Mouse (Mus musculus) embryonic fibroblast, embryonic 13.5 days (primary cell): ENCODE measurements around the gene Slamf9. TPM values are rescaled to one million over a fixed set of nuclear protein-coding genes. Genes with fewer than 3 reads are reported as not detected.

ENCODE experiments used
- H3K27ac ChIP-seq: 2 replicates; pipeline ENCODE4 v1.5.1; 2012; ENCODE audit warnings: low read length, control low read depth, inconsistent platforms; ENCODE audit not compliant: insufficient read depth
- H3K4me1 ChIP-seq: 2 replicates; pipeline ENCODE4 v1.6.1; 2011; ENCODE audit warnings: low read length; ENCODE audit not compliant: control insufficient read depth, insufficient read depth
- H3K4me3 ChIP-seq: 2 replicates; pipeline ENCODE4 v1.5.1; 2011; ENCODE audit warnings: mild to moderate bottlenecking, control low read depth, low read length; ENCODE audit not compliant: insufficient read depth
- CTCF ChIP-seq: IDR thresholded peaks from 2 replicates; pipeline ENCODE4 v1.5.1; 2011; ENCODE audit warnings: mild to moderate bottlenecking, control low read depth, low read length, moderate library complexity, borderline replicate concordance; ENCODE audit not compliant: insufficient read depth
- POLR2A ChIP-seq: IDR thresholded peaks from 2 replicates; pipeline ENCODE4 v1.6.1; 2011; ENCODE audit warnings: low read depth, mild to moderate bottlenecking, control low read depth, low read length, moderate library complexity
- polyA plus RNA-seq: library from polyadenylated mRNA; stranded (reverse); fragments of >200 nt; gene quantifications from 2 replicates; pipeline ENCODE4 v1.2.4, GENCODE M21; 2011; ENCODE audit warnings: low read depth; ENCODE audit not compliant: missing spikeins, insufficient read length

Slamf9 gene
- polyA plus RNA-seq, 1 experiment: 2.5 TPM

DNA sequence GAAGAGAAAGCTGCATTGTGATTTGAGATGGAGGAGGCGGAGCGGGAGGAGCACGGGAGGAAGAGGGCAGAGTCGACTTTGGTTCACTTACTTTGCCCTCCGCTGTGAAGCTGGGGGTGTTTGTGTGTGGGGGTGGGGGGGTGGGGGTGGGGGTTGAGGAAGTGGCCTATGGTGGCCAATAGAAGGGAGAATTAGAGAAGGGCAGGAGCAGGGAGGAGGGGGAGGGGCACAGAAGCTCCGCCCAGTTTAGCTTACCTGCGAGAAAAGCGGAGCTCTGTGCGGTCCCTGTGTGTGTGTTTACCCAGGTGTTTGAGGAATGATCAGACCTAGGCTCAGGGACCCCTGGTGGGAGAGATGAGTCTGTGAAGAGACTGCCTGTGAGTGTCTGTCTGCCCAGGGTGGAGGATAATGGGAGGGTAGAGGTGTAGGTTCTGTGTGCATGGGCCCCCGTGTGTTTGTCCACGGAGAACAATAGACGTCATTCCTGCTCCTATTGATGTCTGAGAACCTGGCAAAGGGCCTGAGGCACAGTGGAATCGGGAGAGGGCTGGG, 35.3 kb downstream of the Slamf9 start:
- Histone ChIP-seq H3K27ac (no peak overlapping the region), H3K4me3 (no peak overlapping the region), H3K4me1 (no peaks in the 10 kb centered on the region)
- no peak for TF ChIP-seq POLR2A
- no peak for TF ChIP-seq CTCF

DNA sequence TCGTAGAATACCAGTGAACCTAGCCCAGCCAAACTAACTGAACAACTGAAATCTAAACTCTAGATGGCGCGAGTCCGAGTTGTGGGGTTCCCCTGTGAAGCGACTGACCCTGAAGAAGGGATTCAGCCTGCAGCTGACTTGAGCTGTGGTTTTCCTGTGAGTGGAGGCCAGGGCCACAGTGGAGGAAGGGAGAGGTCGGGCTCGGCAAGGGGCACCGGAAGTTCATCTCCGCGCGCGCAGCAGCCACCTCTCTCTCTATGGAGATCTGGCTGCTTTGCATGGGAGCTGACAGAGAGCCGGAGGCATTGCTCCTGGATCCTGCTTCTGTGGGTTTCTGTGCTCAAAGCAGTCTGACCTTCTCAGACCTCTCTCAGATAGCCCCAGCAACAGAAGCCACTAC, 37.8 kb downstream of the Slamf9 start:
- TF ChIP-seq CTCF (no peak), POLR2A (no peak)
- Histone ChIP-seq H3K4me1 (no peaks in the 10 kb centered on the region), H3K4me3 (no peak overlapping the region), H3K27ac (no peak overlapping the region)

GRCm38 (mm10) chr1:172513525-172514212, 38.5 kb downstream of the Slamf9 start:
- no peak for TF ChIP-seq CTCF
- TF ChIP-seq POLR2A: no peak
- Histone ChIP-seq H3K27ac (no peak overlapping the region), H3K4me3 (no peak overlapping the region), H3K4me1 (no peaks in the 10 kb centered on the region)

DNA sequence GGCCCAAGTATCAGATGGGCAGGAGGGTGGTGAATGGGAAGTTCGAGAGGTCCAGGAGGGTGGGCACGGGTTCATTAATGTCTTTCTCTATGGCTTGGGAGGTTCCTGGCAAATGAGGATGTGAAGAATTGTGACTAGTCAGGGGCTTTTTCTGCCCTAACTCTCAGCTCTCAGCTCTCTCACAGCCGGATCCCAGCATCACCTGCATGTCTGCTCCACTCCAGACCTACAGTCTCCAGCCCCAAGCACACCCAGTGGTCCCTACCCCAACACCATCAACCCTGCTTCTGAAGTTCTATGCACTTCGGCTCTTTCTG, 39.0 kb downstream of the Slamf9 start:
- no peak for TF ChIP-seq POLR2A
- no peak for TF ChIP-seq CTCF
- Histone ChIP-seq H3K27ac (no peak overlapping the region), H3K4me3 (no peak overlapping the region)

GRCm38 (mm10) chr1:172514551-172515268, 39.6 kb downstream of the Slamf9 start:
- TF ChIP-seq CTCF (no peak), POLR2A (no peak)
- no peak overlapping the region for H3K4me3 ChIP-seq
- 0 out of 2 replicates have a peak, but pooled peaks cover 3% of the 10 kb centered on the region for H3K4me1 ChIP-seq
- no peak overlapping the region for H3K27ac ChIP-seq

More for the DNA sequence above, 39.0 kb downstream of the Slamf9 start:
- H3K4me1 ChIP-seq: no peaks in the 10 kb centered on the region

DNA sequence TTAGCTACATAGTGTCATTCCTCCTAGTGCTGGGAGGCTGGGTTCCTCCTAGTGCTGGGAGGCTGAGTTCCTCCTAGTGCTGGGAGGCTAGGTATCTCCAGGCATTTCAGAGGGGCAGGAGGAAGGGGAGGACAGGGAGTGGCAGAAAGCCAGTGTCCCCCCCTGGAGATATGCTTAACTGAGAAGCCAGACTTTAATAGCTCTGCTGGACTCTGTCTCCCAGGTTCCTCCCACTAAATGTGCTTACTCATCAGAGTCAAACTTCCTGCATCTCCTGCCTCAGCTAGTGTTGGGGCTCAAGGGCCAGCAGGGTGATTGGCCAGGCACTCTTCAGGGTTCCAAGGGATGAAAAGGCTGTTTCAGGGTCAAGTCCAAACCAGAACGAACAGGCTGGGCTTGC, 40.2 kb downstream of the Slamf9 start:
- H3K4me1 ChIP-seq: 0 out of 2 replicates have a peak, but pooled peaks cover 6% of the 10 kb centered on the region
- no peak overlapping the region for H3K4me3 ChIP-seq
- H3K27ac ChIP-seq: no peak overlapping the region
- TF ChIP-seq CTCF: no peak
- TF ChIP-seq POLR2A: no peak

- Histone ChIP-seq H3K27ac (no peak overlapping the region), H3K4me1 (0 out of 2 replicates have a peak, but pooled peaks cover 6% of the 10 kb centered on the region), H3K4me3 (no peak overlapping the region)
- TF ChIP-seq CTCF: peak; percentile 34; the same call in 1 of the 2 replicates
- TF ChIP-seq POLR2A: no peak
Measured at GRCm38 (mm10) chr1:172518013-172518412, 42.9 kb downstream of the Slamf9 start.

GRCm38 (mm10) chr1:172519644-172520043, 44.5 kb downstream of the Slamf9 start:
- no peak for TF ChIP-seq CTCF
- no peak for TF ChIP-seq POLR2A
- Histone ChIP-seq H3K4me3 (no peak overlapping the region), H3K27ac (peak overlapping the region; percentile 63), H3K4me1 (0 out of 2 replicates have a peak, but pooled peaks cover 6% of the 10 kb centered on the region)

DNA sequence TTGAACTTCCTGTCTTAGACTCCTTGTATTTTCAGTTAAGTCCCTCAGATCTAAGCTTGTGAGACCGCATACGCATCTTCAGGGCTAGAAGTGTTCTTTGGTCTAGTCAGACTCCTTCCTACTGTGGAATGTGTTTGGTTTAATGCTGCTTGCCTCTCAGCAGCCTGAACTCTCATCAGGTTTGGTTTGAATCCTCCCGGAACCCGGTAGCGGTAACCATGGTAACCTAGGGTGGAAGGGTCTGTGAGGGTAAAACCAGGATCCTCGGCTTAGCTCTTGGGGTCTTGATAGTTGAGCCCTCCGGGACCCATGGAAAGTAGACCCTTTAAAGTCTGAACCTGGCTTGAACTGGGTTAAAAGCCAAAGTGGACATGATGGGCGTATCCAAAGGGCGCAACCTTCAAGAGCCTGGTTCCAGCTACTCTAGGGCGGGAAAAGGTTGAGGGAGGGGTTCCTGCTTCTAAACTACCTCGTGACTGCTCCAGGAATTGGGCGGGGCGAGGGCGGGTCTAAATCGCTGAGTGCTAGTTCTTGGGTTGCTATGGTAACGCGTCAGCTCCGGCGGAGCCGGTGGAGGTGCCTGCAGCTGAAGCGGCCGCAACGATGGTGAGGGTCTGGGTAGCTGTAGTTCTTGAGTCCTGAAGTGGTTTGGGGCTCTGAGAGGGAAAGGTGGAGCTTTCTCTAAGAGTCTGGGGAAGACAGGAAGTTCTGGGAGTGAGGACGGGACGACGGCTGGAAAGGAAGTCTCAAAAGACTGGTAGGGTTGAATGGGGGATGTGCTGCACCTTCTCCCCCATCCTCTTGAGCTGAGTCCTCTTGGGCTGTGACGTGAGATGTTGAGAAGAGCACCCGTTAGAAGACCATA, 45.6 kb downstream of the Slamf9 start, which contains the start of gene Cfap45:
Gene Cfap45 (plus strand): TSS at position 226 of the 865 bp plus-strand sequence.
- H3K27ac ChIP-seq: peak within 1 kb of the TSS; percentile 59
- H3K4me3 ChIP-seq: peak within 1 kb of the TSS; percentile 27
- H3K4me1 ChIP-seq: 0 out of 2 replicates have a peak, but pooled peaks cover 6% of the 10 kb centered on the region
- TF ChIP-seq CTCF: no peak
- TF ChIP-seq POLR2A: no peak
